Mouse (Mus musculus) embryonic facial prominence, embryonic 12.5 days (tissue): ENCODE results near the gene Lypd8. TPM values are rescaled to one million over a fixed set of nuclear protein-coding genes. Genes with fewer than 3 reads are reported as not detected.
"Not testable (repeated sequence)": the region's sequence is repeated elsewhere in the genome, so short reads cannot be mapped to it uniquely, and the experiment has no call there.

Source experiments
- ATAC-seq: fragments of 200-750 bp; cut with Nextera tagmentation; 2 replicates; pipeline ENCODE4 v1.8.0; 2017; ENCODE audit not compliant: insufficient number of reproducible peaks, insufficient read depth, low FRiP score, low TSS enrichment
- H3K27ac ChIP-seq: fragments of 300-500 bp; sonication (generic); 2 replicates; pipeline ENCODE4 v1.5.1; 2016; ENCODE audit warnings: mild to moderate bottlenecking
- H3K27me3 ChIP-seq: fragments of 300-500 bp; sonication (generic); 2 replicates; pipeline ENCODE4 v1.6.1; 2016; ENCODE audit warnings: mild to moderate bottlenecking, moderate library complexity
- H3K36me3 ChIP-seq: fragments of 300-500 bp; sonication (generic); 2 replicates; pipeline ENCODE4 v1.6.1; 2016; ENCODE audit warnings: mild to moderate bottlenecking
- H3K4me1 ChIP-seq: fragments of 300-500 bp; sonication (generic); 2 replicates; pipeline ENCODE4 v1.6.1; 2016
- H3K4me2 ChIP-seq: fragments of 300-500 bp; sonication (generic); replicated peaks from 2 replicates; pipeline ENCODE4 v1.6.1; 2016; ENCODE audit warnings: mild to moderate bottlenecking, moderate library complexity
- H3K4me3 ChIP-seq: fragments of 300-500 bp; sonication (generic); 2 replicates; pipeline ENCODE4 v1.5.1; 2016; ENCODE audit warnings: mild to moderate bottlenecking
- H3K9ac ChIP-seq: fragments of 300-500 bp; sonication (generic); 2 replicates; pipeline ENCODE4 v1.6.1; 2016; ENCODE audit warnings: mild to moderate bottlenecking, moderate library complexity
- H3K9me3 ChIP-seq: fragments of 300-500 bp; sonication (generic); 2 replicates; pipeline ENCODE4 v1.6.1; 2016; ENCODE audit warnings: mild to moderate bottlenecking, moderate library complexity
- WGBS: fragments of 180-500 bp; shearing (Covaris S2); methylation state at CpG from one replicate; pipeline ENCODE4 v1.1.7; 2016; 5-methylcytosine and 5-hydroxymethylcytosine counted together
- polyA plus RNA-seq: library from polyadenylated mRNA; unstranded; fragments of >200 nt; fragmentation: Nextera tagmentation; extraction: Ambion mirVana; gene quantifications from 2 replicates; pipeline ENCODE4 v1.2.1, GENCODE M21; 2016

The Lypd8 gene
- polyA plus RNA-seq, 1 experiment from 2014 or later: not detected

GRCm38 (mm10) chr11:58354476-58354875, 24.4 kb upstream of the Lypd8 start:
- Histone ChIP-seq H3K27ac (no peak overlapping the region), H3K4me1 (0 out of 2 replicates have a peak, but pooled peaks cover 2% of the 10 kb centered on the region), H3K36me3 (no peaks in the 10 kb centered on the region), H3K4me3 (no peak overlapping the region), H3K9ac (no peak overlapping the region), H3K9me3 (no peaks in the 10 kb centered on the region), H3K4me2 (no peak overlapping the region), H3K27me3 (no peaks in the 10 kb centered on the region)
- ATAC-seq: no peak
- WGBS: 64% methylated on average over 10 of the region's 10 CpGs

- H3K4me3 ChIP-seq: no peak overlapping the region
- no peaks in the 10 kb centered on the region for H3K36me3 ChIP-seq
- H3K27me3 ChIP-seq: no peaks in the 10 kb centered on the region
- ATAC-seq: no peak
- no peak overlapping the region for H3K4me2 ChIP-seq
- H3K9me3 ChIP-seq: no peaks in the 10 kb centered on the region
- H3K9ac ChIP-seq: no peak overlapping the region
- 0 out of 2 replicates have a peak, but pooled peaks cover 2% of the 10 kb centered on the region for H3K4me1 ChIP-seq
- H3K27ac ChIP-seq: no peak overlapping the region
- 80% methylated on average over 3 of the region's 3 CpGs for WGBS
These were observed 23.9 kb upstream of the Lypd8 start for GRCm38 (mm10) chr11:58354927-58355326.

GRCm38 (mm10) chr11:58357042-58357441, 21.8 kb upstream of the Lypd8 start:
- H3K27ac ChIP-seq: no peak overlapping the region
- H3K9me3 ChIP-seq: no peaks in the 10 kb centered on the region
- no peaks in the 10 kb centered on the region for H3K36me3 ChIP-seq
- H3K9ac ChIP-seq: no peak overlapping the region
- ATAC-seq: no peak
- 93% methylated on average over 3 of the region's 3 CpGs for whole genome bisulfite sequencing
- no peaks in the 10 kb centered on the region for H3K27me3 ChIP-seq
- H3K4me1 ChIP-seq: 0 out of 2 replicates have a peak, but pooled peaks cover 2% of the 10 kb centered on the region
- H3K4me2 ChIP-seq: no peak overlapping the region
- no peak overlapping the region for H3K4me3 ChIP-seq

- WGBS: 89% methylated on average over 6 of the region's 6 CpGs
- no peak overlapping the region for H3K4me3 ChIP-seq
- no peaks in the 10 kb centered on the region for H3K9me3 ChIP-seq
- ATAC-seq: no peak
- no peaks in the 10 kb centered on the region for H3K36me3 ChIP-seq
- no peak overlapping the region for H3K27ac ChIP-seq
- no peak overlapping the region for H3K9ac ChIP-seq
- H3K4me1 ChIP-seq: 0 out of 2 replicates have a peak, but pooled peaks cover 2% of the 10 kb centered on the region
- H3K4me2 ChIP-seq: no peak overlapping the region
- H3K27me3 ChIP-seq: no peaks in the 10 kb centered on the region
These were observed 20.9 kb upstream of the Lypd8 start for GRCm38 (mm10) chr11:58357844-58358534.

GRCm38 (mm10) chr11:58362562-58362961, 16.3 kb upstream of the Lypd8 start:
- not testable (repeated sequence) for H3K9ac ChIP-seq, H3K36me3 ChIP-seq, H3K9me3 ChIP-seq, H3K4me2 ChIP-seq, H3K4me1 ChIP-seq, H3K27ac ChIP-seq, ATAC-seq, H3K4me3 ChIP-seq, H3K27me3 ChIP-seq
- no CpG with 5 or more reads among the region's 6 CpGs for WGBS

- Histone ChIP-seq H3K36me3 (no peaks in the 10 kb centered on the region), H3K9me3 (no peaks in the 10 kb centered on the region), H3K27ac (no peak overlapping the region), H3K27me3 (no peaks in the 10 kb centered on the region), H3K4me2 (no peak overlapping the region), H3K4me3 (no peak overlapping the region), H3K9ac (no peak overlapping the region), H3K4me1 (no peaks in the 10 kb centered on the region)
- WGBS: 72% methylated on average over 3 of the region's 3 CpGs
- ATAC-seq: no peak
These were observed 14.4 kb upstream of the Lypd8 start for GRCm38 (mm10) chr11:58364454-58364853.

- H3K4me1 ChIP-seq, H3K9me3 ChIP-seq, ATAC-seq, H3K4me2 ChIP-seq, H3K27me3 ChIP-seq, H3K9ac ChIP-seq, H3K4me3 ChIP-seq, H3K27ac ChIP-seq, H3K36me3 ChIP-seq: not testable (repeated sequence)
- no CpG with 5 or more reads among the region's 6 CpGs for WGBS
These were observed 12.7 kb upstream of the Lypd8 start for GRCm38 (mm10) chr11:58366191-58366590.

GRCm38 (mm10) chr11:58377273-58377672, 1.6 kb upstream of the Lypd8 start:
- no peak overlapping the region for H3K4me2 ChIP-seq
- ATAC-seq: no peak
- no peaks in the 10 kb centered on the region for H3K4me1 ChIP-seq
- 84% methylated on average over 2 of the region's 2 CpGs for WGBS
- H3K9me3 ChIP-seq: no peaks in the 10 kb centered on the region
- H3K27me3 ChIP-seq: no peaks in the 10 kb centered on the region
- no peak overlapping the region for H3K4me3 ChIP-seq
- H3K9ac ChIP-seq: no peak overlapping the region
- no peaks in the 10 kb centered on the region for H3K36me3 ChIP-seq
- no peak overlapping the region for H3K27ac ChIP-seq

GRCm38 (mm10) chr11:58377686-58378085, 1.2 kb upstream of the Lypd8 start:
- no peak for ATAC-seq
- no peak overlapping the region for H3K27ac ChIP-seq
- WGBS: 77% methylated on average over 1 of the region's 1 CpGs
- H3K27me3 ChIP-seq: no peaks in the 10 kb centered on the region
- no peaks in the 10 kb centered on the region for H3K4me1 ChIP-seq
- H3K36me3 ChIP-seq: no peaks in the 10 kb centered on the region
- H3K4me3 ChIP-seq: no peak overlapping the region
- no peak overlapping the region for H3K4me2 ChIP-seq
- no peak overlapping the region for H3K9ac ChIP-seq
- H3K9me3 ChIP-seq: no peaks in the 10 kb centered on the region

- no peak overlapping the region for H3K9ac ChIP-seq
- H3K4me1 ChIP-seq: no peaks in the 10 kb centered on the region
- H3K27me3 ChIP-seq: no peaks in the 10 kb centered on the region
- ATAC-seq: no peak
- H3K9me3 ChIP-seq: no peaks in the 10 kb centered on the region
- H3K4me3 ChIP-seq: no peak overlapping the region
- H3K4me2 ChIP-seq: no peak overlapping the region
- 93% methylated on average over 1 of the region's 1 CpGs for whole genome bisulfite sequencing
- no peaks in the 10 kb centered on the region for H3K36me3 ChIP-seq
- no peak overlapping the region for H3K27ac ChIP-seq
These were observed 673 bp downstream of the Lypd8 start for GRCm38 (mm10) chr11:58379516-58379915.

- Histone ChIP-seq H3K27ac (no peak overlapping the region), H3K27me3 (no peaks in the 10 kb centered on the region), H3K4me3 (no peak overlapping the region), H3K9me3 (no peaks in the 10 kb centered on the region), H3K4me1 (no peaks in the 10 kb centered on the region), H3K36me3 (no peaks in the 10 kb centered on the region), H3K9ac (no peak overlapping the region), H3K4me2 (no peak overlapping the region)
- WGBS: 90% methylated on average over 6 of the region's 6 CpGs
- no peak for ATAC-seq
These were observed 3.6 kb downstream of the Lypd8 start for GRCm38 (mm10) chr11:58382471-58382870.

- Histone ChIP-seq H3K9me3 (no peaks in the 10 kb centered on the region), H3K27ac (no peak overlapping the region), H3K9ac (no peak overlapping the region), H3K4me2 (no peak overlapping the region), H3K36me3 (no peaks in the 10 kb centered on the region), H3K4me1 (no peaks in the 10 kb centered on the region), H3K27me3 (no peaks in the 10 kb centered on the region), H3K4me3 (no peak overlapping the region)
- WGBS: 57% methylated on average over 6 of the region's 6 CpGs
- no peak for ATAC-seq
These were observed 21.3 kb downstream of the Lypd8 start for GRCm38 (mm10) chr11:58399985-58400645.
